Mouse (Mus musculus): ENCODE data around the gene Ncmap.

GRCm38 (mm10) chr4:135425625-135426024 is 27.6 kb upstream of the Ncmap start:
- no peak for TF ChIP-seq POLR2A (IDR thresholded peaks at IDR 0.05; ENCODE audit: borderline replicate concordance, extremely low read depth, insufficient read depth, insufficient read length, poor library complexity, severe bottlenecking)
- TF ChIP-seq CTCF (IDR thresholded peaks at IDR 0.05; ENCODE audit: borderline replicate concordance, extremely low read depth, insufficient read depth, insufficient read length): no peak
